Mouse (Mus musculus) stomach, embryonic 16.5 days (tissue): ENCODE data around the gene Ube4a. TPM values are rescaled to one million over a fixed set of nuclear protein-coding genes. Genes with fewer than 3 reads are reported as not detected.

Experiments
- ATAC-seq: fragments of 200-750 bp; cut with Nextera tagmentation; 2 replicates; pipeline ENCODE4 v1.8.0; 2017; ENCODE audit warnings: moderate number of reproducible peaks, moderate TSS enrichment; ENCODE audit not compliant: insufficient read depth, low FRiP score
- H3K27ac ChIP-seq: fragments of 300-500 bp; sonication (generic); 2 replicates; pipeline ENCODE4 v1.5.1; 2014; ENCODE audit warnings: low read length
- H3K27me3 ChIP-seq: fragments of 300-500 bp; sonication (generic); 2 replicates; pipeline ENCODE4 v1.6.1; 2014; ENCODE audit warnings: low read length, control low read depth, mixed read lengths; ENCODE audit not compliant: control insufficient read depth, insufficient read depth
- H3K36me3 ChIP-seq: fragments of 300-500 bp; sonication (generic); 2 replicates; pipeline ENCODE4 v1.6.1; 2014; ENCODE audit warnings: low read length; ENCODE audit not compliant: control insufficient read depth, insufficient read depth
- H3K4me1 ChIP-seq: fragments of 300-500 bp; sonication (generic); 2 replicates; pipeline ENCODE4 v1.6.1; 2014; ENCODE audit warnings: low read length, control low read depth, mixed read lengths; ENCODE audit not compliant: control insufficient read depth, insufficient read depth
- H3K4me2 ChIP-seq: fragments of 300-500 bp; sonication (generic); 2 replicates; pipeline ENCODE4 v1.6.1; 2014; ENCODE audit warnings: low read depth, low read length, mixed read lengths
- H3K4me3 ChIP-seq: fragments of 300-500 bp; sonication (generic); replicated peaks from 2 replicates; pipeline ENCODE4 v1.5.1; 2014; ENCODE audit warnings: mild to moderate bottlenecking, low read length
- H3K9ac ChIP-seq: fragments of 300-500 bp; sonication (generic); 2 replicates; pipeline ENCODE4 v1.6.1; 2014; ENCODE audit warnings: low read length
- H3K9me3 ChIP-seq: fragments of 300-500 bp; sonication (generic); replicated peaks from 2 replicates; pipeline ENCODE4 v1.6.1; 2016; ENCODE audit warnings: low read length, control low read depth; ENCODE audit not compliant: control insufficient read depth
- WGBS: fragments of 180-500 bp; shearing (Covaris S2); extraction: QIAGEN DNeasy Blood & Tissue Kit; methylation state at CpG from one replicate; pipeline ENCODE4 v1.1.7; 2014; 5-methylcytosine and 5-hydroxymethylcytosine counted together
- polyA plus RNA-seq: library from polyadenylated mRNA; unstranded; fragments of >200 nt; fragmentation: Nextera tagmentation; extraction: Ambion mirVana; gene quantifications from 2 replicates; pipeline ENCODE4 v1.2.1, GENCODE M21; 2015

The Ube4a gene
- polyA plus RNA-seq, 1 experiment from 2014 or later: 24.8 TPM

- H3K9me3 ChIP-seq: no peaks in the 10 kb centered on the region
- H3K4me1 ChIP-seq: peaks cover 27% of the 10 kb centered on the region
- no peak overlapping the region for H3K9ac ChIP-seq
- no peaks in the 10 kb centered on the region for H3K36me3 ChIP-seq
- WGBS: 40% methylated on average over 5 of the region's 5 CpGs
- peak overlapping the region; percentile 6; the same call in 1 of the 2 replicates for H3K4me2 ChIP-seq
- no peak for ATAC-seq
- no peaks in the 10 kb centered on the region for H3K27me3 ChIP-seq
- H3K27ac ChIP-seq: no peak overlapping the region
- H3K4me3 ChIP-seq: no peak overlapping the region
Observed at GRCm38 (mm10) chr9:44873665-44874064, 91.7 kb downstream of the Ube4a start.

Other genes starting within 250 kb of the Ube4a start
- 22.4 and 24.5 TPM in 2 replicates for gene Phldb1, start 230.4 kb downstream of the Ube4a start, polyA plus RNA-seq
- 212 and 218 TPM in 2 replicates for gene Arcn1, start 197.8 kb downstream of the Ube4a start, polyA plus RNA-seq
- 76.3 and 77.3 TPM in 2 replicates for gene Ift46, start 197.7 kb downstream of the Ube4a start, polyA plus RNA-seq
- gene Tmem25, start 166.3 kb downstream of the Ube4a start, polyA plus RNA-seq: 3.6 and 4.5 TPM in 2 replicates
- 8.3 and 8.5 TPM in 2 replicates for gene Ttc36, start 162.5 kb downstream of the Ube4a start, polyA plus RNA-seq
- 7.1 and 8.8 TPM in 2 replicates for gene Kmt2a, start 84.3 kb downstream of the Ube4a start, polyA plus RNA-seq
- 660 and 783 TPM in 2 replicates for gene Atp5l, start 44.9 kb downstream of the Ube4a start, polyA plus RNA-seq
- 0.75 and 0.76 TPM in 2 replicates for gene Cd3g, start 14.8 kb upstream of the Ube4a start, polyA plus RNA-seq
- gene Cd3d, start 16.2 kb upstream of the Ube4a start, polyA plus RNA-seq: 0.19 TPM in 1 of 2 replicates, not detected in the other
- 0.95 and 1.6 TPM in 2 replicates for gene Cd3e, start 44.0 kb upstream of the Ube4a start, polyA plus RNA-seq
- 46.2 and 59.3 TPM in 2 replicates for gene Mpzl2, start 74.2 kb upstream of the Ube4a start, polyA plus RNA-seq
- 15.7 and 24.6 TPM in 2 replicates for gene Mpzl3, start 89.6 kb upstream of the Ube4a start, polyA plus RNA-seq
- gene Jaml, start 113.6 kb upstream of the Ube4a start, polyA plus RNA-seq: 19.0 and 19.7 TPM in 2 replicates
- gene Scn2b, start 152.2 kb upstream of the Ube4a start, polyA plus RNA-seq: 3.0 and 3.5 TPM in 2 replicates
- gene Scn4b, start 172.8 kb upstream of the Ube4a start, polyA plus RNA-seq: 0.37 and 0.54 TPM in 2 replicates
- 0.27 TPM in 1 of 2 replicates, not detected in the other for gene BC049352, start 216.4 kb upstream of the Ube4a start, polyA plus RNA-seq
- 31.5 and 40.1 TPM in 2 replicates for gene Tmprss4, start 238.5 kb upstream of the Ube4a start, polyA plus RNA-seq